Mouse (Mus musculus): Measurements from ENCODE around the gene Ebp.

The Ebp gene

GRCm38 (mm10) chrX:8192126-8192639, 1.1 kb downstream of the Ebp start:
- DNase-seq (ENCODE audit: low read depth, low spot score): no peak

- DNase-seq (ENCODE audit: low read depth, low spot score): peak; percentile 89
These were observed 10.3 kb downstream of the Ebp start for GRCm38 (mm10) chrX:8182871-8183540.

GRCm38 (mm10) chrX:8179646-8180045, 13.7 kb downstream of the Ebp start:
- DNase-seq (ENCODE audit: low read depth, low spot score): no peak

- DNase-seq (ENCODE audit: low read depth, low spot score): no peak
These were observed 14.4 kb downstream of the Ebp start for GRCm38 (mm10) chrX:8178871-8179270.

- DNase-seq (ENCODE audit: low read depth, low spot score): peak; percentile 91
These were observed 17.6 kb downstream of the Ebp start, which contains the start of gene Tbc1d25 for GRCm38 (mm10) chrX:8175504-8176385. Gene Tbc1d25 (minus strand): TSS chrX:8176181.

GRCm38 (mm10) chrX:8175169-8175503, 18.2 kb downstream of the Ebp start:
- no peak for DNase-seq (ENCODE audit: low read depth, low spot score)

- peak; percentile 74 for DNase-seq (ENCODE audit: low read depth, low spot score)
These were observed 25.3 kb downstream of the Ebp start for GRCm38 (mm10) chrX:8167716-8168647.

GRCm38 (mm10) chrX:8164471-8164870, 28.8 kb downstream of the Ebp start:
- no peak for DNase-seq (ENCODE audit: low read depth, low spot score)

- DNase-seq (ENCODE audit: low read depth, low spot score): no peak
These were observed 30.2 kb downstream of the Ebp start for GRCm38 (mm10) chrX:8163076-8163475.

GRCm38 (mm10) chrX:8145153-8145991, 47.9 kb downstream of the Ebp start, which contains the start of gene Rbm3:
Gene Rbm3 (minus strand): TSS chrX:8145880.
- DNase-seq (ENCODE audit: low read depth, low spot score): peak; percentile 90

GRCm38 (mm10) chrX:8143750-8144149, 49.6 kb downstream of the Ebp start:
- DNase-seq (ENCODE audit: low read depth, low spot score): no peak

GRCm38 (mm10) chrX:8142948-8143347, 50.4 kb downstream of the Ebp start:
- DNase-seq (ENCODE audit: low read depth, low spot score): no peak

GRCm38 (mm10) chrX:8141058-8141457, 52.3 kb downstream of the Ebp start:
- no peak for DNase-seq (ENCODE audit: low read depth, low spot score)

GRCm38 (mm10) chrX:8140446-8140845, 52.9 kb downstream of the Ebp start:
- DNase-seq (ENCODE audit: low read depth, low spot score): no peak

GRCm38 (mm10) chrX:8139480-8139879, 53.8 kb downstream of the Ebp start:
- no peak for DNase-seq (ENCODE audit: low read depth, low spot score)

- no peak for DNase-seq (ENCODE audit: low read depth, low spot score)
These were observed 57.4 kb downstream of the Ebp start for GRCm38 (mm10) chrX:8135886-8136285.

Measured in ES-CJ7 (cell line).